Mouse (Mus musculus): ENCODE data around the gene Gm28053.

The Gm28053 gene

DNA sequence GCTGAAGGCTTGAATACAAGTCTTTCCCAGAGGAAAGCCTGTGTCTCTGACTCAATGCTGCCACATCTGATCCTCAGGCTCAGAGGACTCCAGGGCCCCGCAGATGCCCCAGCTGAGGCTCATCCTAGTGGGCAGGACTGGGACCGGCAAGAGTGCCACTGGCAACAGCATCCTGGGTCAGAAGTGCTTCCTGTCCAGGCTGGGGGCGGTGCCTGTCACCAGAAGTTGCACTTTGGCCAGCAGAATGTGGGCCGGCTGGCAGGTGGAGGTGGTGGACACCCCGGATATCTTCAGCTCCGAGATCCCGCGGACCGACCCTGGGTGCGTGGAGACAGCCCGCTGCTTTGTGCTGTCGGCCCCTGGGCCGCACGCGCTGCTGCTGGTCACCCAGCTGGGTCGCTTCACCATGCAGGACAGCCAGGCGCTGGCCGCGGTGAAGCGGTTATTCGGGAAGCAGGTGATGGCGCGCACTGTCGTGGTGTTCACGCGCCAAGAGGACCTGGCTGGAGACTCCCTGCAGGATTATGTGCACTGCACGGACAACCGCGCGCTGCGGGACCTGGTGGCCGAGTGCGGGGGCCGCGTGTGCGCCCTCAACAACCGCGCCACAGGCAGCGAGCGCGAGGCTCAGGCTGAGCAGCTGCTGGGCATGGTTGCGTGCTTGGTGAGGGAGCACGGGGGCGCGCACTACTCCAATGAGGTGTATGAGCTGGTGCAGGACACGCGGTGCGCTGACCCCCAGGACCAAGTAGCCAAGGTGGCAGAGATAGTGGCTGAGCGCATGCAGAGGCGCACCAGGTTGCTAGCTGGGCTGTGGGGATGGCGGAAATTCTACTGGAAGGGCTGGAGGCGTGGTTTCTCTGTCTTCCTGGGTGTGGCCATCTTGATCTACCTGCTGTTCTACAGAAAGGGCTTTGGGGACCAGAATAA lies 24.3 kb downstream of the Gm28053 start:
- peak; percentile 41 for DNase-seq

DNA sequence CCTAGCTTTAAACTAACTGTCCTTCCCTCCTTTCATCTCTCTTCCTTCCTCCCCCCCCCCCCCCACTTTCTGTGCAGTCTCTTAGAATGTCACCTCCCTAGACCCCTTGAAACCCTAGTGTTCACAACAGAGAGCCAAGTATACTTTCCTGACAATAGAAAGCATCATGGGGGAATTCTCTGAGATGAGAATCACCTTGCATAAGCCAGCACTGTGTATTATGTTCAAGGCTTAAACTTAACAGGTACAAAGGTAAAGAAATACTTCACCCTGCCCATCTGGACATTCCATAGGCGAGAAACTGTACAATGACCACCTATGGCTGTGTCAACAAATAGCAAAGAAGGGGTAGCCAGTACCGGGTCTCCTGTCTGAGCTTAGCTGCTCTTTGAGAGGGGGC lies 27.1 kb downstream of the Gm28053 start:
- no peak for DNase-seq

DNA sequence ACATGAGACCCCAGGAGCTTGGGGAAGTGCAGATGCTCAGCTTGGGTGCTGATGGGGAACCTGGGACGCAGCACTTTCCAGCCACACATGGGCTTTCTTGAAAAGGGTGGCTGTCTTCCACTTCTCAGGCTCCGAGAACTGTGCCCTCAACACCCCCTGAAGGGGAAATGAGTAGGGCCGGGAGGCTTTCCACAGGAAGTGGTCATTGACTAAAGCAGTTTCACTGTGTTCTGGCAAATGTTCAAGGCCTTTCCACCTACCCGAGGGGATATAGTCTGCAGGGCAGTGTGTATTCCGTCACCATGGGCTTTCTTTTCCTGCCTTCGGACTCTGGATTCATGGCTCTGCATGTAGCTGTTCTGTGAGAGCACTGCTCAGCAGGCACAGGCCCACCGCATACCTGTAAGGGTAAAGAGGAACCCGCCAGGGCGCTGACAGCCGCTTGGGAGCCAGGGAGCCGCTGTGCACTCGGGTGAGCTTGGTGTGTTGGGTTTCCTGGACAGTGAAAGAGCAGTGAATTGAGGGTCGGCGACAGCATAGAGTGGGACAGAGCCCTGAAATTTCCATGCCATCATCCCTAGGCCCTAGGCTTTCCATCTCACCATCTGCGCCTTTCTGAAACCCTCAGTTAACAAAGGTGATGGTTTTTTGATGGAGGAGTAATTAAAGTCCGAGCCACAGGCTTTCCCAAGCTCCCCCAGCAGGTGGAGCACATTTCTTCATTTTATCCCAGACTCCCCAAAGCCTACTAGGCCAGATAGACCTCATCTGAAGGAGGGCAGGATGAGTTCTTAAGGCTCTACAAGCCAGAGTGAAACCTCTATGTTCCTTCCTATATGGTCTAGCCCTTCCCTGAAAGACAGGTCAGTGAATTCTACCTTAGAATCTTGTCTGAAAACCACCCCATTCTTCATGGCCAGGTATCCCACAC lies 27.8 kb downstream of the Gm28053 start, which contains the start of gene Gimap5:
Gene Gimap5, plus strand, starts transcription at position 239 of the 931 bp plus-strand sequence.
- DNase-seq = peak; percentile 53

DNA sequence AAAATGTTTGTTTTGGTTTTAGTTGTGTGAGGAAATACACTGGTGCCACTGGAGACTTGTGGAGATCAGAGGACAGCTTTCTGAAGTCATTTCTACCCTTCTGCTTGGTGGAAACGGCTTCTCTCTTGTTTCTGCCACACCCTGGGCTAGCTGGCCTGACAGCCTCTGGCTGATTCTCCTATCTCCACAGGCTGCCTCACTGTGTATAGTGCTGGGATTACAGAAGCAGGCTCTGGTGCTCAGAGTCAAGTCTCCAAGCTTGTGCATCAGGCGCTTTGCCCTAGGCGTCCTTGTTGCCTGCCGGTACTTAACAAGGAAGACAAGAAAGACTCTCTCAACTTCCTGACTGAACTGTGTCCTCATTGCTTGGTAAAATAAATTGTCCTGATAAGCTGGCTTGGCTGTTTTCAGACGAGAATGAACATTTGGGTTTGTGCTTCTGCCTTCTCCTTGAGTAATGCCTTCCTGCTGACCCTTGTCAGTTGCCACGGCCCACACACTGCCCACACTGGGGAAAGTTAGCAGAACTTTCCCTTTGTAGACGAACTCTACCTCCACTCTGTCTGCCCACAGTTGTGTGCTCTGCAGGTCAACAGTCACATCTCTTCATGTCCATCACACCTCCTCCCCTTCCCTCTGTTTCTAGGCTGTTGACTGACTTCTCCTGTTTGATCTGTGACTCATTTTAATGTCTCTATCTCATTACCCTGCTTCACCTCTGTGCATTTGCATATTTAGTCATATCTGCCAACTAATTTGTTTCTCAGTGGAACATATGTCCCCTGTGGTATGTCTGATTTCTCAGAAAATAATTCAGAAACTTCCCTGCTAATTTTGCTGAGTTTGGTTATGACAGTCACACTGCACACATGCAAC lies 28.9 kb downstream of the Gm28053 start:
- DNase-seq = no peak

DNA sequence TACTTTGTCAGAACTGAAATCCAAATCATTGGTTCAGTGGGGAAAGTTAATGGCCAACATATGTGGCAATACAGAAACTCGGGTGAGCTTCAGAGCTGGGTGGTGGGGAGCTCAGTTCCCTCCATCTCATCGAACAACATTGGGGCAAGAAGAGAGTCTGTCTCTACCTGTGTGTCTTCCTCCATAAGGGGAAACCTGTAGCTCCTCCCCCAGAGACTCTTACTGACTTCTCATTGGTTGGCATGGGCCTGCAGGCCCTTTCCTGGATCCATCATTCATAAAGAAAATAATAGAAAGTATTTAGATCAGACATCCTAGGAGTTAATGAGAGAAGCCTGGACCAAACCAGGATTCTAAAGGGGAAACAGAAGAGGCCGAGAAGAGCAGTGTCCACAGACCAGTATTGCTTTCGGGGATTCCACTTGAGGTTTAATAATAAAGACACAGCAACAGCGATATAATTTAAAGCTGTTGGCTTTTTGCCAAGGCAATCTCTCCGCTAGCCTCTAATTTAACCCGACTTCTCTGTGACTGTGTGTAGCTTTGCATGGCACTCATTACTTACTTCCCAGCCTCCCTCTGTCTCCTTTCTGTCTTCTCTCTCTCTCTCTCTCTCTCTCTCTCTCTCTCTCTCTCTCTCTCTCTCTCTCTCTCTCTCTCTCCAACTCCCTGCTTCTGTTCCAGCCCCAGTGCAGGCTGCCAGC lies 45.3 kb downstream of the Gm28053 start:
- no peak for DNase-seq

DNA sequence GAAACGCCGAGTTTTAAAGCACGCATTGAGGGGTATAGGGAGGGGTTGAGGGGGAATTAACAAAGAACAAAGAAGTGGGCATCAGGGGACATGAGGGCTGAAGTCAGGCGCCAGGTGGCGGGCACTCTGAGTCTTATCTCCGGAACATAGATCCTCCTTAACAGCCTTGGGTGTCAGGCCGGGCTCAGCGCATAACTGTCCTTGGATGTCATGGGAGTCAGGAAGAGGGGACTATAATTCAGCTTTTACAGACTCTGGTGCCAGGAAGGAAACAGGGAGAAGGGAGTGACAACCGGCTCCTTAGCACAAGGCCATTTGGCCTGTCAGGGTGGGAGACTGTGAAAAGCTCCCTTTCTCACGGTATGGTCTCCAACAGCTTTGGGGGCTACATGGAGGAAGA lies 46.1 kb downstream of the Gm28053 start:
- no peak for DNase-seq

DNA sequence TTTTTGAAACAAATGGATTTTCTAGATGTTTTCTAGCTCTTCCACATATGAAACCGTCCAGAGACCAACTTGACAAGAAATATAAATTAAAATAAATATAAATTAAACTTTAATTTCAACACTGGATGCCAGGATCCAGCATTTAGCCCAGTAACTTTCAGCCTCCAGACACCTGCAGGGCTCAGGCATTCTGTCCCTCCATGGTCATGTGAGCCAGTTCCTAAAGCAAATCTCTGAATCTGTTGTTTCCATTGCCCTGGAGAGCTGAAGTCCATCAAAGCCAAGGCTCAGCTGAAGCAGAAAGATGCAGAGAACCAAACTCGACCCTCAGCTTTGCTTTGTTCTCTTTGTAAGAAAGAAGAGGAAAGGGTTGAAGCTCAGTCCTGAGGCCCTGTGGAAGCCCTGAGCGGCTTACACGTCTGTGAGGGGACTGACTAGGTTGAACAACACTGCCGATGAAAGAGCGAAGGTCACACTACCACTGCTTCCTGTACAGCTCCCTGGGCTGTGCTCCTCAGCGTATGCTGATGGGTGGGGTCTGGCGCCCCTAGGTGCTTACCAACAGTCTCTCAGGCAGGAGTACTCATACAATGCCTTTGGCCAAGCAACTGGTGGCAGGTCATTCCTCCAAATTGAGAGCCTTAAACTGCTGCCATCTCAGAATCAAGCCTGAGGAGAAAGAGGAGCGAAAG lies 49.9 kb downstream of the Gm28053 start:
- no peak for DNase-seq

DNA sequence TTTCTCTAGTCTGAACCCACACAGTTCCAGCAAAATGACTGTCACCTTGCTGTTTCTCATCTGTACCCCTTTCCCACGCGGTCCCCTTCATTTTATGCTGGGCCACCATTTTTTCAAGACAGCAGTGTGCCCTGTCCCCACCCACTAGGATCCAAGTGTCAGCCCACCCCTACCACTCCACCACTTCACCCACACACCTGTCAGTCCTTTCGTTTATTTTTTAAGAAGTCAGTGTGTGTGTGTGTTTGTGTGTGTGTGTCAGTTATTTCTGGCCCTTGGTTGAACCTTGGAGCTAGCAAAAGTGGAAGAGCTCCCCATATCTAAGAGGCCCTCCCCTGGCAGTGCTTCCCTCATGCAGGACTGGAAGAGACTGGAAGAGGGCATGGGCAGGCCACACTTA lies 50.5 kb downstream of the Gm28053 start:
- DNase-seq = no peak

DNA sequence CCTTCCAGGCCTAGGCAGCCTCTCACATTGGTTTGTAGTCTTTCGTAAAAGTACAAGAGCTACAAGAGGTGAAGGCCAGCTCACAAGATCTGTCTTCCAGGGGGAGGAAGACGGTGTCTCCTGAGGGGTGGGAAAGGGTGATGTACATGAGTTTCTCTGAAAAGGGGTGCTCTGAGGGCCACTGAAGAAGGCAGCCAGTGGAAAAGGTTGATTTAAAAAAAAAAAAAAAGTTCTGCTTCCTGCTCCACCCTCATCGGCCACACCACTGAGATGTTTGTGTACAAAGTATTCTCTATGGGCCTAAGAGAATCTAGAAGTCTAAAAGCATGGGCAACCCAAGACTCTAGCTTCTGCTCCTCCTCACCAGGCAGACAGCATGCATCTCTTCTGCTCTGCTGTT lies 52.3 kb downstream of the Gm28053 start, which contains the start of gene Gimap3:
Gene Gimap3, minus strand, starts transcription at position 156 of the 400 bp plus-strand sequence.
- no peak for DNase-seq

DNA sequence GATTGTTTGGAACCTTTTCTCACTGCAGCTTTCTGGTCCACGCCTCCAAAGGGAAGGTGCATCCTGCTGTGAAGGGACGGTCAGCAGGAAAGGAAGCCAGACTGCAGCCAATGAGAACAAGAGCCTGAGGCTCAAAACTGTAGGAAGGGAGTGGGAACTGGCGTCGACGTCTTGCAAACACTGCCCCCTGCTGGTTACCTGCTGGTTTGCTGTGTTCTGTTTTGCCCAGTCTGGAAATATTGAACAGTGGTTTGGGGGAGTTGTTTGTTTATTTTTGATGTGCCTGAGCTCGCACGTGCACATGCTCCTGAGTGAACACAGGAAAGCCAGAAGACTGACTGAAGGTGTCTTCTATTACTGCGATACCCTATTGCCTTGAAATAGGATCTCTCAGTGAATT lies 53.6 kb downstream of the Gm28053 start:
- peak; percentile 87 for DNase-seq

DNA sequence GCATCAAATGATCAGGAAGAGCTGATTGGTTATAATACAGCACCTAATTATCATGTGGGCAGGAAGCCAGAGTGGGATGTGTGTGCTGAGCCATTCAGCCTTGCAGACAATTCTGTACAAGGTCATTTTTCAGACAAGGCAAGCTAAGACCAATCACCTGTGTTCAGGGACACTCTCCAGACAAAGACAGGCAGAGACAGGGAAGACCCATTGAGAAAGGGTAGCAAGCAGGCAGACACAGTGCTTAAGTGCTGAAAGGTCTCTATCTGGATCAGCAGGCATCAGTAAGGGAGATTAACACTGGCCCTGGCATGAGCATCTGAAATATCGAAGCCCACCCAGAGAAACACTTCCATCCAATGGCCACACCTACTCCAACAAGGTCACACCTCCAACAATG lies 66.0 kb downstream of the Gm28053 start:
- DNase-seq = no peak

DNA sequence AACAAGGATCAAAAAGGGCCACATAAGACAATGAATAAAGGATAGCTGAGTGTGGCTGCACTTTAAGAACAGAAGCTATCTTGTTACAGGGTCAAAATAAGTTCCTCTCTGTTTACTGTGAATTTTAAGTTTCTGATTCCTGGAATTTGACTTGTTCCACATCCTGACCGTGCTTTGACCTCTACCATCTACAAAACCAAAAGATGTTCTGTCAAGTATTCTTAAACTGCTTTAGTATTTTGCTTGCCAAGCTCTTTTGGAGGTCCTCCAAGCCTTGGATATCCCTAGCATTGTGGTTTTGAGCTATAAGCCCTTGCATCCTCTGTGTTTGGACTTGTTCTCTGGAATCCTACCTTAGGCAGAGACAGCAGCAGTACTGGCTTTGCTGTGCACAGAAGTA lies 66.8 kb downstream of the Gm28053 start:
- no peak for DNase-seq

DNA sequence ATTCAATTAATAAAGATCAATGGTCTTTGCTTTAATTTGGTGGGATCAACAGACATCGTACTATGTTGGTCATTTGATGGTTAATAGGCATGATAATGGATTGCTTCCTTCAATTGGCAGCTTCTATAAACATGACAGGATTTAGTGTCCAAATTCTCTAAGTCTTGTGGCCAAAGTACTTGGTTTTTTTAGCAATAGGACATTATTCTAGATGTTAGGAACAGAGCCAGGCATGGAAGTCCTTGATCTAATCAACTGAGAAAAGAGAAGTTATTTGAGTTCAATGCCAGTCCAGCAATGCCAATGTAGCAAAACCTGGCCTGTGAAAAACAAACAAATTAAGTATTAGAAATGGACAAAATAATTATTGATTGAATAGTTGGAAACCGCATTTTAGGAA lies 67.2 kb downstream of the Gm28053 start:
- DNase-seq = no peak

DNA sequence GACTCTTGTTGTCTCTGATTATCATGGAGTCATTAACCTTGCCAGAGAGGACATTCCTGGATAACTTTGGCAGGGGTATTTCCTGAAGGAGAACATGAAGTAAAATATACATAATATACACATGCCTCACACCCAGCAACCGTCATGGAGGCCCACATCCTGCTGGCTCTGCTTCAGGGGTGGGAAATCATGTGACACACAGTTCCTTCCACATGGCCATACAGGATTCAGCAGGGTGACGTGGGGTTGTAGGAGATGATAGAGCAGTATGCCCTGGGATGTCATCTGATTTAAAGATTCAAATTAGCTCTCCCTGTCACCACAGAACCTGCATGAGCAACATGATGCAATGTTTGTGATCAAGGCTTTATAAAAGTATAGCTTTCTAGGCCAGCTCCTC lies 69.5 kb downstream of the Gm28053 start:
- no peak for DNase-seq

DNA sequence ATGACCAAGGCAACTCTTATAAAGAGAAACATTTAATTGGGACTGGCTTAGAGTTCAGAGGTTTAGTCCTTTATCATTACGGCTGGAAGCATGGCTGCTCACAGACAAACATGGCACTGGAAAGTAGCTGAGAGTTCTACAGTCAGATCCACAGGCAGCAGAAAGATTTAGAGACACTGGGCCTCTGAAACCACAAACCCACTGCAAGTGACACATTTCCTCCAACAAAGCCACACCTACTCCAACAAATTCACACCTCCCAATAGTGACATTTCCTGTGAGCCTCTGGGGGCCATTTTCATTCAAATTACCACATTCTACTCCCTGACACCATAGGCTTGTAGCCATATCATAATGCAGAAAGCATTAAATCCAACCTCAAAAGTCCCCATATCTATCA lies 83.5 kb downstream of the Gm28053 start:
- no peak for DNase-seq
